Mouse (Mus musculus) MEL (cell line): Measurements from ENCODE around the gene Il27ra. TPM values are rescaled to one million over a fixed set of nuclear protein-coding genes. Genes with fewer than 3 reads are reported as not detected.

Experiments used
- DNase-seq: peaks from one replicate; pipeline ENCODE4 v3.0.0; 2011; ENCODE audit warnings: low read depth, low spot score
- H3K27ac ChIP-seq: 2 replicates; pipeline ENCODE4 v1.5.1; 2012; ENCODE audit warnings: low read depth, mild to moderate bottlenecking, control low read depth, low read length, moderate library complexity; ENCODE audit not compliant: control insufficient read depth
- H3K27me3 ChIP-seq, 2 experiments: fragments of 150-350 bp in 1 of 2; sonication (generic) in 1 of 2; 2 replicates each; pipeline ENCODE4 v1.6.1; 2012; ENCODE audit warnings: low read length in 2 of 2, mild to moderate bottlenecking in 2 of 2, improper control_type of control experiment in 1 of 2, moderate library complexity in 1 of 2; ENCODE audit not compliant: insufficient read depth in 2 of 2, control insufficient read depth in 1 of 2
- H3K36me3 ChIP-seq, 2 experiments: 2 replicates each; pipeline ENCODE4 v1.6.1; 2012 to 2014; ENCODE audit warnings: low read length in 2 of 2, improper control_type of control experiment in 1 of 2, inconsistent platforms in 1 of 2, mild to moderate bottlenecking in 1 of 2; ENCODE audit not compliant: insufficient read depth in 2 of 2, control insufficient read depth in 1 of 2
- H3K4me1 ChIP-seq, 2 experiments: fragments of 150-350 bp in 1 of 2; sonication (generic) in 1 of 2; 2 replicates each; pipeline ENCODE4 v1.6.1; 2012; ENCODE audit warnings: low read length in 2 of 2, improper control_type of control experiment in 1 of 2, mild to moderate bottlenecking in 1 of 2; ENCODE audit not compliant: insufficient read depth in 2 of 2, control insufficient read depth in 1 of 2
- H3K4me3 ChIP-seq, 2 experiments: fragments of 150-350 bp in 1 of 2; sonication (generic) in 1 of 2; 2 replicates each; pipeline ENCODE4 v1.5.1; 2012; ENCODE audit warnings: low read depth in 2 of 2, low read length in 2 of 2, mild to moderate bottlenecking in 2 of 2, moderate library complexity in 2 of 2, control low read depth in 1 of 2, improper control_type of control experiment in 1 of 2; ENCODE audit not compliant: control insufficient read depth in 1 of 2, insufficient read depth in 1 of 2
- H3K79me2 ChIP-seq: 2 replicates; pipeline ENCODE4 v1.6.1; 2012; ENCODE audit warnings: mild to moderate bottlenecking, low read length, moderate library complexity; ENCODE audit not compliant: control insufficient read depth, poor library complexity, insufficient read depth
- H3K9ac ChIP-seq: 2 replicates; pipeline ENCODE4 v1.6.1; 2012; ENCODE audit warnings: low read depth, mild to moderate bottlenecking, control low read depth, low read length, moderate library complexity; ENCODE audit not compliant: control insufficient read depth, poor library complexity, severe bottlenecking
- H3K9me3 ChIP-seq: fragments of 150-350 bp; sonication (generic); replicated peaks from 2 replicates; pipeline ENCODE4 v1.6.1; 2012; ENCODE audit warnings: mild to moderate bottlenecking, low read length, improper control_type of control experiment, moderate library complexity; ENCODE audit not compliant: insufficient read depth
- BHLHE40 ChIP-seq: IDR thresholded peaks from 2 replicates; pipeline ENCODE4 v1.6.1; 2012; ENCODE audit warnings: low read depth, mild to moderate bottlenecking, inconsistent platforms, low read length, improper control_type of control experiment, borderline replicate concordance
- CHD1 ChIP-seq: IDR thresholded peaks from 2 replicates; pipeline ENCODE4 v1.6.1; 2012; ENCODE audit warnings: low read depth, mild to moderate bottlenecking, inconsistent platforms, low read length, improper control_type of control experiment
- CTCF ChIP-seq, 3 experiments: IDR thresholded peaks in 2 of 3; conservative IDR thresholded peaks in 1 of 3; 2 replicates each; pipeline ENCODE4 v1.5.1; 2011 to 2012; ENCODE audit warnings: low read length in 3 of 3, low read depth in 2 of 3, mild to moderate bottlenecking in 2 of 3, improper control_type of control experiment in 1 of 3, inconsistent platforms in 1 of 3, mixed read lengths in 1 of 3, moderate library complexity in 1 of 3; ENCODE audit not compliant: control insufficient read depth in 1 of 3, insufficient read depth in 1 of 3, poor library complexity in 1 of 3, severe bottlenecking in 1 of 3
- E2F4 ChIP-seq: IDR thresholded peaks from 2 replicates; pipeline ENCODE4 v1.6.1; 2011; ENCODE audit warnings: low read depth, low read length, improper control_type of control experiment, borderline replicate concordance
- EP300 ChIP-seq, 2 experiments: IDR thresholded peaks; 2 replicates each; pipeline ENCODE4 v1.6.1; 2011; ENCODE audit warnings: improper control_type of control experiment in 2 of 2, low read length in 2 of 2, low read depth in 1 of 2, mild to moderate bottlenecking in 1 of 2
- ETS1 ChIP-seq: IDR thresholded peaks from 2 replicates; pipeline ENCODE4 v1.6.1; 2012; ENCODE audit warnings: low read depth, mild to moderate bottlenecking, inconsistent platforms, low read length, improper control_type of control experiment, moderate library complexity
- GABPA ChIP-seq: IDR thresholded peaks from 2 replicates; pipeline ENCODE4 v1.6.1; 2012; ENCODE audit warnings: low read depth, mild to moderate bottlenecking, inconsistent platforms, low read length, improper control_type of control experiment, moderate library complexity
- KAT2A ChIP-seq: conservative IDR thresholded peaks from 2 replicates; pipeline ENCODE4 v1.6.1; 2012; ENCODE audit warnings: low read depth, low read length, improper control_type of control experiment, inconsistent platforms
- MAX ChIP-seq: IDR thresholded peaks from 2 replicates; pipeline ENCODE4 v1.6.1; 2011; ENCODE audit warnings: low read length, improper control_type of control experiment
- MAZ ChIP-seq: IDR thresholded peaks from 2 replicates; pipeline ENCODE4 v1.6.1; 2012; ENCODE audit warnings: low read depth, mild to moderate bottlenecking, inconsistent platforms, low read length, improper control_type of control experiment
- MXI1 ChIP-seq: IDR thresholded peaks from 2 replicates; pipeline ENCODE4 v1.6.1; 2011; ENCODE audit warnings: mild to moderate bottlenecking, low read depth, low read length, improper control_type of control experiment
- MYC ChIP-seq: IDR thresholded peaks from 2 replicates; pipeline ENCODE4 v1.6.1; 2011; ENCODE audit warnings: low read depth, mild to moderate bottlenecking, low read length, improper control_type of control experiment, moderate library complexity
- NELFE ChIP-seq: IDR thresholded peaks from 2 replicates; pipeline ENCODE4 v1.6.1; 2011; ENCODE audit warnings: low read depth, low read length, improper control_type of control experiment
- NRF1 ChIP-seq: IDR thresholded peaks from 2 replicates; pipeline ENCODE4 v1.6.1; 2014; ENCODE audit warnings: low read depth, mild to moderate bottlenecking, inconsistent platforms, low read length, improper control_type of control experiment, moderate library complexity; ENCODE audit not compliant: poor library complexity, insufficient read depth, severe bottlenecking
- POLR2A ChIP-seq, 2 experiments: IDR thresholded peaks; 2 replicates each; pipeline ENCODE4 v1.6.1; 2011 to 2012; ENCODE audit warnings: low read length in 2 of 2, mild to moderate bottlenecking in 2 of 2, control low read depth in 1 of 2, improper control_type of control experiment in 1 of 2, low read depth in 1 of 2, moderate library complexity in 1 of 2; ENCODE audit not compliant: control insufficient read depth in 1 of 2, insufficient read depth in 1 of 2, poor library complexity in 1 of 2
- POLR2AphosphoS2 ChIP-seq: IDR thresholded peaks from 2 replicates; pipeline ENCODE4 v1.6.1; 2011; ENCODE audit warnings: low read length, improper control_type of control experiment
- POLR2AphosphoS5 ChIP-seq: IDR thresholded peaks from 2 replicates; pipeline ENCODE4 v1.6.1; 2012; ENCODE audit warnings: low read depth, borderline replicate concordance, mild to moderate bottlenecking, inconsistent platforms, low read length, moderate library complexity, mixed read lengths
- RAD21 ChIP-seq: IDR thresholded peaks from 2 replicates; pipeline ENCODE4 v1.6.1; 2011; ENCODE audit warnings: mild to moderate bottlenecking, low read depth, low read length, improper control_type of control experiment
- RCOR1 ChIP-seq: IDR thresholded peaks from 2 replicates; pipeline ENCODE4 v1.6.1; 2012; ENCODE audit warnings: low read depth, mild to moderate bottlenecking, inconsistent platforms, low read length, improper control_type of control experiment
- SIN3A ChIP-seq: IDR thresholded peaks from 2 replicates; pipeline ENCODE4 v1.6.1; 2012; ENCODE audit warnings: low read length, improper control_type of control experiment, inconsistent platforms
- SMC3 ChIP-seq: IDR thresholded peaks from 2 replicates; pipeline ENCODE4 v1.6.1; 2011; ENCODE audit warnings: low read depth, low read length, improper control_type of control experiment
- TAL1 ChIP-seq: IDR thresholded peaks from 2 replicates; pipeline ENCODE4 v1.6.1; 2012; ENCODE audit warnings: mild to moderate bottlenecking, inconsistent platforms, low read length, moderate library complexity, mixed read lengths
- TCF12 ChIP-seq: IDR thresholded peaks from 2 replicates; pipeline ENCODE4 v1.6.1; 2014; ENCODE audit warnings: low read depth, mild to moderate bottlenecking, inconsistent platforms, low read length, improper control_type of control experiment, moderate library complexity
- UBTF ChIP-seq: IDR thresholded peaks from 2 replicates; pipeline ENCODE4 v1.6.1; 2012; ENCODE audit warnings: low read depth, mild to moderate bottlenecking, inconsistent platforms, low read length, improper control_type of control experiment, moderate library complexity, borderline replicate concordance; ENCODE audit not compliant: insufficient read depth
- USF1 ChIP-seq: IDR thresholded peaks from 2 replicates; pipeline ENCODE4 v1.6.1; 2014; ENCODE audit warnings: low read depth, mild to moderate bottlenecking, inconsistent platforms, low read length, improper control_type of control experiment, moderate library complexity
- USF2 ChIP-seq, 2 experiments: IDR thresholded peaks; 2 replicates each; pipeline ENCODE4 v1.6.1; 2011 to 2012; ENCODE audit warnings: improper control_type of control experiment in 2 of 2, low read length in 2 of 2, borderline replicate concordance in 1 of 2, inconsistent platforms in 1 of 2, low read depth in 1 of 2, mild to moderate bottlenecking in 1 of 2; ENCODE audit not compliant: insufficient read depth in 1 of 2
- ZMIZ1 ChIP-seq: IDR thresholded peaks from 2 replicates; pipeline ENCODE4 v1.6.1; 2012; ENCODE audit warnings: low read depth, mild to moderate bottlenecking, inconsistent platforms, low read length, improper control_type of control experiment, moderate library complexity
- polyA plus RNA-seq, 2 experiments: library from polyadenylated mRNA; stranded (reverse) in 1 of 2; unstranded in 1 of 2; fragments of >175 nt in 1 of 2; fragments of >200 nt in 1 of 2; gene quantifications; 2 replicates each; pipeline versions ENCODE4 v1.2.1 to v1.2.4; 2012; ENCODE audit warnings: low replicate concordance in 2 of 2, low read depth in 1 of 2; ENCODE audit not compliant: insufficient read length in 2 of 2, insufficient read depth in 1 of 2, missing spikeins in 1 of 2
- total RNA-seq: library from RNA; depleted of rRNA; stranded (reverse); fragments of 300-350 nt; gene quantifications from 2 replicates; pipeline ENCODE4 v1.2.3, GENCODE M21; 2012

Gene Il27ra
- total and polyA plus RNA-seq, 3 experiments, result 31.8 to 38.5 TPM; not detected in 1

- DNase-seq, result no peak
- no peaks in the 10 kb centered on the region for H3K9me3 ChIP-seq
- H3K27me3 ChIP-seq, result no peaks in the 10 kb centered on the region
- no peaks in the 10 kb centered on the region; a peak in 2 of 4 replicates for H3K4me1 ChIP-seq
- peaks cover 6% of the 10 kb centered on the region for H3K79me2 ChIP-seq
- H3K4me3 ChIP-seq, result no peak overlapping the region
- H3K9ac ChIP-seq, result no peak overlapping the region
- H3K36me3 ChIP-seq, result 0 out of 4 replicates have a peak, but pooled peaks cover 0 to under 1% of the 10 kb centered on the region in 2 experiments
- TF ChIP-seq ZMIZ1 (no peak), USF2 (IDR thresholded peaks at IDR 0.05; ENCODE audit: borderline replicate concordance in 1 of 2, insufficient read depth in 1 of 2, low read depth in 1 of 2, low read length in 2 of 2) (no peak), TCF12 (no peak), MXI1 (no peak), POLR2A (IDR thresholded peaks at IDR 0.05; ENCODE audit: control insufficient read depth in 1 of 2, insufficient read depth in 1 of 2, low read depth in 1 of 2, low read length in 2 of 2, poor library complexity in 1 of 2) (no peak), RCOR1 (no peak), POLR2AphosphoS2 (no peak), EP300 (IDR thresholded peaks at IDR 0.05; ENCODE audit: low read depth in 1 of 2, low read length in 2 of 2) (no peak), CHD1 (no peak), MAZ (no peak), RAD21 (no peak), UBTF (no peak), NRF1 (no peak), TAL1 (no peak), SIN3A (no peak), NELFE (no peak), CTCF (IDR thresholded peaks at IDR 0.05 in 2 of 3, conservative IDR thresholded peaks at IDR 0.05 in 1 of 3; ENCODE audit: control insufficient read depth in 1 of 3, insufficient read depth in 1 of 3, low read depth in 2 of 3, low read length in 3 of 3, poor library complexity in 1 of 3, severe bottlenecking in 1 of 3) (no peak), E2F4 (no peak), KAT2A (no peak)
- H3K27ac ChIP-seq, result no peak overlapping the region
Measured at GRCm38 (mm10) chr8:84073230-84073976, 31.0 kb upstream of the Il27ra start.

- H3K9me3 ChIP-seq, result no peaks in the 10 kb centered on the region
- H3K79me2 ChIP-seq, result peaks cover 10% of the 10 kb centered on the region
- H3K27me3 ChIP-seq, result no peaks in the 10 kb centered on the region
- DNase-seq, result no peak
- peaks cover 0 to 6% of the 10 kb centered on the region in 2 experiments; a peak in 1 of 4 replicates for H3K36me3 ChIP-seq
- no peak for TF ChIP-seq MAX
- TF ChIP-seq MXI1, result no peak
- TF ChIP-seq UBTF, result no peak
- no peak for TF ChIP-seq ZMIZ1
- no peak for TF ChIP-seq USF1
- TF ChIP-seq BHLHE40, result no peak
- TF ChIP-seq NRF1, result no peak
- no peak for TF ChIP-seq KAT2A
- TF ChIP-seq SMC3, result no peak
- no peak for TF ChIP-seq MYC
- no peak for TF ChIP-seq USF2 (IDR thresholded peaks at IDR 0.05; ENCODE audit: borderline replicate concordance in 1 of 2, insufficient read depth in 1 of 2, low read depth in 1 of 2, low read length in 2 of 2)
- no peak for TF ChIP-seq POLR2A (IDR thresholded peaks at IDR 0.05; ENCODE audit: control insufficient read depth in 1 of 2, insufficient read depth in 1 of 2, low read depth in 1 of 2, low read length in 2 of 2, poor library complexity in 1 of 2)
- no peak for TF ChIP-seq EP300 (IDR thresholded peaks at IDR 0.05; ENCODE audit: low read depth in 1 of 2, low read length in 2 of 2)
- no peak for TF ChIP-seq TAL1
- TF ChIP-seq GABPA, result no peak
- TF ChIP-seq CHD1, result no peak
- TF ChIP-seq ETS1, result no peak
- no peak for TF ChIP-seq POLR2AphosphoS5
- TF ChIP-seq, all 39 proteins: peak for 0
- peaks cover 0 to 6% of the 10 kb centered on the region in 2 experiments; a peak in 3 of 4 replicates for H3K4me1 ChIP-seq
- H3K27ac ChIP-seq, result no peak overlapping the region
- H3K9ac ChIP-seq, result no peak overlapping the region
- no peak overlapping the region for H3K4me3 ChIP-seq
Measured at GRCm38 (mm10) chr8:84072321-84072720, 29.9 kb upstream of the Il27ra start.
